Mouse (Mus musculus) mouse trophoblast stem cell (cell line): ENCODE measurements around the gene Itgae.

Experiments
- in situ Hi-C, 2 experiments: fragments of 300-500 bp; cut with MseI, MboI; formaldehyde crosslinking; loops; 2 replicates in 1 of 2; 3 replicates in 1 of 2; pipeline ENCODE4 v1.15.1; 2025

Itgae gene

GRCm38 (mm10) chr11:73146975-73147365 lies 56.6 kb downstream of the Itgae start:
- in situ Hi-C loops = no loop called here

DNA sequence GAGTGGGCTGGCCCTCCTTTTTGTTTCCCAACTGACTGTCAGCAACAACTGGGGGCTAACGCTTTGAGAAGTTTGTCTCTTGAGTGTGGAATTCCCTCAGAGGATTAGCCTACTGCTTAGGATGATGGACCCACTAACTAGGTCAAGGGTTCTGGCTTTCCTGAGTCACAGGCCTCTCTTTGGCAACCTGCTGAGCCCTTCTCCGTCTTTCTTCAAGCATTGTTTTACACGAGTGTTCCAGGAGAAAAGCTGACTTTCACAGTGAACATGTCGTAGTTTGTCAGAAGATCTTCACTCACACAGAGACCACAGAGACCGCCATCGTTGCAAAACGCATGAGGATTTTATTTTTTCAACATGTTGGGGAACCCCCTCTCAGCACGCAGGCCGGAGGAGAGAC lies 57.8 kb downstream of the Itgae start:
- in situ Hi-C loops = no loop called here

DNA sequence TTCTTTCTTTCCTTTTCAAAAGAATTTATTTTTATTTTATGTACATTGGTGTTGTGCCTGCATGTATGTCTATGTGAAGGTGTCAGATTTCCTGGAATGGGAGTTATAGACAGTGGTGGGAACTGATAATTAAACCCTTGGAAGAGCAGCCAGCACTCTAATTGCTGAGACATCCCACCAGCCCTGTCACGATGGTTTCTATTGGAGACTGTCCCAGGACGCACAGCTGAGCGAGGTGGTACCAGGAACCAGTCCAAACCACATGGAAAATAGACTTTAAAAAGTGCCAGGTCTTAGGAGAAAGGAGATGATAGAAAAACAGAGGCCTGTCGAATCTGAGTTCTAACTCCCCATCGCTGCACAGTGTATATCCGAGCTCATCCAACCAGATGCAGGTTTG lies 64.7 kb downstream of the Itgae start:
- in situ Hi-C loops = no loop called here

DNA sequence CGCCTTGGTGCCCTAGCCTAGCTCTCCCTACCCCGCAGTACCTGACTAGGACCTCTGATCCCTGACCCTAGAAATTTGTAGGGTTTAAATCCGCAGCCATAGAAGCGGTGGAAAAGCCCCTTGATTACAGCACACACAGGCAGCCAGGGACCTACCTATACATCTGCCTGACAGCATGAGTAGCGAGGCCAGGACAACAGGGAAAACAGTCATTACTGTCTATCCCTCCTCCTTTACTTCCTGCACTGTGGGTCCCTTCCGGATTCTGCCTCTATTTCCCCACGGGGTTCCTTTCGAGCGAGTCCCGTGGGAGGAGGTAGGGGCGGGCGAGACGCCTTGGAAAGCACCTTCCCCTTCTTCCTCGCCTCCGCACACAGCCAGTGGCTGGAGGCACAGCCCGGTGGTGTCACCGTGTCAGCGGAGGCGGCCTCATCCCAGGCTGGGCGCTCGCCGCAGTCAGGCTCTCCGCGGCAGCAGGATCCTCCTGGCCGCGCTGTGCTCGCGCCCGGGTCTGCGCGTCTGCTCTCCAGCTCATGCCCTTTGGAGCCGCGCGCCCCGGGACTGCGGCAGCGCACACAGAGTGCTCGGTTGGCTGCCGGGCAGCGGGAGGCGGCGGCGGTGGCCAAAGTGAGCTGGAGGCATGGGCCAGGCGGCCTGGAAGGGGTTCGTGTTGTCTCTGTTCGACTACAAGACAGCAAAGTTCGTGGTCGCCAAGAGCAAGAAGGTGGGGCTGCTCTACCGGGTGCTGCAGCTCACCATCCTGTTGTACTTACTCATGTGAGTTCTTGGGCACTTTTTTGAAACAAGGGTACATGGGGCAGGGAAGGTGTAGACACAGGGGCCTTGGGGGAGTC lies 69.8 kb downstream of the Itgae start, which contains the start of gene P2rx5:
Gene P2rx5, plus strand, starts transcription at position 465 of the 854 bp plus-strand sequence.
- in situ Hi-C loops = no loop called here

DNA sequence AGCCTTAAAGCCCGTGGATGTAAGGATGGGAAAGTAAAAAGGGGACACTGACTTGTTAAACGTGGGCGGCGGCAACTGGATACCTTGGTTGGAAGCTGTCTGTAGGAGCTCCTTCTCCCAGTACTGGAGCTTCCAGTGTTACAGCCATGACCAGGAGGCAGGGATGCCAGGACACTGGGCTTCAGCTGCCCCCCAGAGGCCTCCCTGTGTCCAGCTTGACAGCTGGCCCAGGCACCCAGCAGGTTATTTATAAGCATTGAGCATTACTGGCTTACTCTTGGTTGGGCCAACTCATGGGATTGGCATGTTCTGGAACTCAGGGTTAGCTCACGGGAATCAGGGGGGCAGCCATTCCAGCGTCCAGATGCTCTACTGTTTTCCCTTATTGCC lies 70.4 kb downstream of the Itgae start:
- in situ Hi-C loops = no loop called here

DNA sequence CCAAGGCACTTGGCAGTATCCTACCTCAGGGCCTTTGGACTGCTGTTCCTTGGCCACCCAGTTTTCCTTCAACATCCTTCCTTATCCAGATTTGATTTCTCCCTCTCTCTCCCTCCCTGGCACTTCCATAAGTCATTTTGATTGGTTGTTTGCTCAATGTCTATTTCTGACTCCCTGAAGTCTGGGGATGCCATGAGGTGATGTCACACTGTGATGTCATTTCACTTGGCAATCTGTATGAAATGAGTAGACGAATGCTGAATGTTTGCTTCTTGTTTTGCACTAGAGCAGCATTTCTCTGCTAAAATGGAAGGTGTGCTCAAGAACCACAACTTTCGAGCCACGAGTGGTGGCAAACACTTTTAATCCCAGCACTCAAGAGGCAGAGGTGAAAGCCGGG lies 71.2 kb downstream of the Itgae start:
- in situ Hi-C loops = no loop called here

DNA sequence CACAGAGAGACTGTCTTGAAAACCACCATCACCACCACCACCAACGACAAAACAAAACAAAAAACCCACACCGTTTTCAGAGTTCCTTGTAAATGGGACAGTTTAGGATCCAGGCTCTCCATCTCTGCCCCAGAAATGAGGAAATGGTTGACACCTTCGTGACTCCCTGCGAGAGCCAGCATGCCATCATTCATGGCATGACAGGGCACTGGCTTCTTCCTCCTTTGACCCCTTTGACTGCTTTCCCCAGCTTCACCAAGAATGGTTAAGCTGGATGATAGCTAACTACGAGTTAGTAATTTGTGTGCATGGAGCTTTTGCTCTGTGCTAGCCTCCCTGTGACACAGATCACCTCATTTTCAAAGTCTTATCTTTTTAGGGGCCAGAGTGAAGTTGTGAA lies 71.9 kb downstream of the Itgae start:
- in situ Hi-C loops = no loop called here

- in situ Hi-C loops = no loop called here
Observed at GRCm38 (mm10) chr11:73168071-73168470, 77.7 kb downstream of the Itgae start.

- in situ Hi-C loops = no loop called here
Observed at GRCm38 (mm10) chr11:73168576-73168975, 78.2 kb downstream of the Itgae start.

DNA sequence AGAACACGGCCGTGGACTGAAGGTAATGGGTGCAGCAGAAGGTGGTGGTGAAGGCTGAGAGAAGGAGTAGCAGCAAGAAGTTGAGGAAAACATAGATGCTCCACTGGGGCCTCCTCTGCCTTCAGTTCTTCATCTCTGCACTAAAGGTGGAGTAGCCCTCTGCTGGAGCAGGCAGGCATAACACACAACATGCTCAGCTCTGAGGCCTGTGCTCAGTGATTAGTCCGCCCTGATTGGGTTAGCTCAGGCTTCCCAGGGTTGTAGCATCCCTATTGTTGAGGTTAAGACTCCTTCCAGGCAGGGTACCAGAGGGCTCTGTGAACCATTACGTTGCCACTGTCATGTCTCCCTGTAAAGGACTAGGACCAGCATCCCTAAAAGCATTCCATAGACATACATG lies 78.8 kb downstream of the Itgae start:
- in situ Hi-C loops = no loop called here

- in situ Hi-C loops = no loop called here
Observed at GRCm38 (mm10) chr11:73172186-73172585, 81.8 kb downstream of the Itgae start.

DNA sequence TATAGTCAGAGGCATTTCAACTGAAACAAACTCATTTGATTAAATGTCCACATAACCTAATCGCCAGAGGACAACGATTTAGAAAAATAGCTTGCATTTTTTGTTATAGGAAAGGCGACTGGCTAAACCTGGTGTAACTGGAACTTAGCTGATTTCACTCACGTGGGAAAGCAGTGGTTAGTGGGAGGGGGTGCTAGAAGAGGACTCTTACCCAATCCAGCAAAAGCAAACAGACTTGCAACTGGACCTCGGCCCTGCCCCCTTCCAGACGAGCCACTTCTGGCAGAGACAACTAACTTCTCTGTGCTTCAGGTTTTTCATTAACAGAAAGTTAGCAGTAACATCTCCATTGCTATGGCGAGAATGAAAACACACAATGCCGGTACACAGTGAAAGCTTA lies 85.2 kb downstream of the Itgae start:
- in situ Hi-C loops = no loop called here

GRCm38 (mm10) chr11:73176186-73176585 lies 85.8 kb downstream of the Itgae start:
- in situ Hi-C loops = no loop called here

DNA sequence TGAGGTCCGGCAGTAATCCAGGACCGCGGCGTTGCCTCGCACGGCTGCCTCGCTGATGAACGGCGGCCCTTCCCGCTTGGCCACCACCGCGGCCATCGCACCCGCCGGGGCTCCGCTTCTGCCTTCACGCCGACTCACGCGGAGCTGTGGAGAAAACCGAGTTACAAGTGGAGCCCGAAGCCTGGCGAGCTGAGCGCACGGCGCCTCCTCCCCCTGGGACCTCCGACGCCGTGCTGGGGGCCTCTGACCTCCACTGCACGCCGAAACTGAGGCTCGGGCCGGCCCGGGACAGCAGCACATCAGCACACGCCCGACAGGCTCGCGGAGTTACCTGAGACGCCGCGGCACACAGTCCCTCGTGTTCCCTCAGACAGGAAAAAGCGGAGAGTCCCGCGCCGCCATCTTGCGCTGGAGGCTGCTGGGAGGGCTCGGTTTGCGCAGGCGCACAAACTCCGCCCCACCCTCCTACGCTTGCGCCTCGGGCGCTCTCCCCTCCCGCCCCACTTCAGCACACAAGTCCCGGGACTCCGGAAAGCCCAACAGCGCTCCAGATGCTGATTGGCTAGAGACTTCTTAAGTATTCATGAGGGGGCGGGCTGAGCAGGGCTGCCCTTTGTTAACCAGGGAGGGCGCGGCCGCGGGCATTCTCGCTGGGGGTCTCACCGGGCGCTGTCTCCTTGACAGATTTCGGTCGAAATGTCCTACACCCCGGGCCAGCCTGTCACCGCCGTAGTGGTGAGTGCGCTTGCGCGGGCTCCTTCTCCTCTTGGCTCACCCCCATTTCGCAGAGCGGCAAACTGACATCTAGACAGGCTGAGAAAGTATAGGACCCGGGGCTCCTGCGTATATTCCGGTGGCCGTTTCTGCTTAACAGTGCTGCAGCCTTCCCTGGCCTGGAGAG lies 86.5 kb downstream of the Itgae start, which contains the start of the genes Emc6 and Tax1bp3:
Gene Emc6, minus strand, starts transcription at position 430 of the 901 bp plus-strand sequence.
Gene Tax1bp3, plus strand, starts transcription at position 476 of the 901 bp plus-strand sequence.
- in situ Hi-C loops = no loop called here

DNA sequence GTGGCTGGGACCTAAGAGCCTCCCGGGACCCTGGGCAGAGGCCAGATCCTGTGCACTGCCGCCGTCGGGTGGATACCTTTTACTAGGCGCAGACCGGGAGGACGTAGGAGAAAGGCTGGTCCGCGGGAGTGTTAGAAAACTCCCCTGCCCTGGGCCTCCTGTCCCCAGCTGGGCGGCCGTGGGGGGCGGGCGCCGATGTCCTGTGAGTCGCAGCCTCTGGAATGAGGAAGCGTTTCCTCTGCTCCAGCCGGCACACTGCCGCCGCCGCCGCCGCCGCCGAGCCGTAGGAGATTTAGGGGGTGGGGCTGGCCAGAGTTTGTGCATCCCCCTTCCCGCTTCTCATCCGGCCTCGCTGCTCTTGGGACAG lies 87.1 kb downstream of the Itgae start:
- in situ Hi-C loops = no loop called here

- in situ Hi-C loops = no loop called here
Observed at GRCm38 (mm10) chr11:73177895-73178294, 87.5 kb downstream of the Itgae start.

- in situ Hi-C loops = no loop called here
Observed at GRCm38 (mm10) chr11:73185872-73186615, 95.7 kb downstream of the Itgae start.

- in situ Hi-C loops = no loop called here
Observed at GRCm38 (mm10) chr11:73187231-73187630, 96.8 kb downstream of the Itgae start.

- in situ Hi-C loops = no loop called here
Observed at GRCm38 (mm10) chr11:73193047-73193446, 102.7 kb downstream of the Itgae start.

- in situ Hi-C loops = no loop called here
Observed at GRCm38 (mm10) chr11:73194444-73194843, 104.1 kb downstream of the Itgae start.
